Mouse (Mus musculus) spleen, postnatal 36 days (tissue): ENCODE results near the gene Mcoln1.

Source experiments
- DNase-seq, 2 experiments: peaks; one replicate each; pipeline ENCODE4 v3.0.0; 2022; ENCODE audit warnings: low spot score in 2 of 2, mixed read lengths in 1 of 2

Mcoln1 gene

DNA sequence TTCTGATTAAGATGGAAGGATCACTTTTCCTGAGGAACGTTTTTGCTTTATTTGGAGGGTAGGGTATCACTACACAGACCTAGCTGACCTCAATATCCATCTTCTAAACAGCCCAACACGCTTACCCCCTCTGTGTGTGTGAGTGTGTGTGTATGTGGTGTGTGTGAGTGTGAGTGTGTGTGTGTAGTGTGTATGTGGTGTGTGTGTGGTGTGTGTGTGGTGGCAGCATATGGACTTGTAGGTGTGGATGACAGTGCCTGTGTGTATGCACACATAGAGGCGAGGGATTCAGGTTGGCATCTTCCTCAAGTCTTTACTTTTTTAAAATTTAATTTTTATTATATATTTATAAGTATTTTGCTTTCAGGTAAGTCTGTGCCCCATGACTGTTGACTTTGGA lies 1.7 kb upstream of the Mcoln1 start:
- no peak for DNase-seq

- DNase-seq, result no peak
Observed at GRCm38 (mm10) chr8:3499751-3500150, 506 bp upstream of the Mcoln1 start.

GRCm38 (mm10) chr8:3502217-3502616 lies 2.0 kb downstream of the Mcoln1 start:
- DNase-seq, result no peak

DNA sequence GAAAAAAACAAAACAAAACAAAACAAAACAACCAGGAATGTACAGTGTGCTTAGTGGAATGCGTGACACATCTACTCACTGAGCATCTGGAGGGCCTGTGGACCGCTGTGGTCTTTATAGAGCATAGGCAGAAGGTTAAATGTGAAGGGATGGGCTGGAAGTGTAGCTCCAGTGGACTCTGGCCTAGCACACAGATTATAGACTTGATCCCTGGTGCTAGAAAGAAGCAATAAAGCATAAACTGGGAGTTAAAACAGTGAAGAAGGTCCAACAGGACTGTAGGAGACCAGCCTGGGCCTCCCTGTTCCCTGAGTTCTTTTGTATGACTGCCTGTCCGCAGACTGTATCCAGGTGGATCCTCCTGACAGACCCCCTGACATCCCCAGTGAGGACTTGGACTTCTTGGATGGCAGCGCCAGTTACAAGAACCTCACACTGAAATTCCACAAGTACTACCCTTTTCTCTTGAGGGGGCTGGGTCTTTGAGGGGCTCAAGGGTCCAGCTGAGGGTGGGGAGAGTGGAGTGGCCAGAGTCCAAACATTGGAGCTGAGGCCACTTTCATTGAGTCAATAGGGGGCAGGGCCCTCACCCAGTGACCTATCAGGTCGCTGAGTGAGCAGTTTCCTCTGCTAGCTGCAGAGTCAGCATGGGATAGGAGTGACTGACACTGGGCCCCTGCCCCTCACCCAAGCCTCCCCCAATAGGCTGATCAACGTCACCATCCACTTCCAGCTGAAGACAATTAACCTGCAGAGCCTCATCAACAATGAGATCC lies 7.9 kb downstream of the Mcoln1 start:
- no peak for DNase-seq

- no peak for DNase-seq
Observed at GRCm38 (mm10) chr8:3514681-3515247, 14.5 kb downstream of the Mcoln1 start.

GRCm38 (mm10) chr8:3515260-3515671 lies 15.0 kb downstream of the Mcoln1 start, which contains the start of gene Pnpla6:
Gene Pnpla6, plus strand, starts transcription at chr8:3515384.
- DNase-seq, result peak; percentile 87

DNA sequence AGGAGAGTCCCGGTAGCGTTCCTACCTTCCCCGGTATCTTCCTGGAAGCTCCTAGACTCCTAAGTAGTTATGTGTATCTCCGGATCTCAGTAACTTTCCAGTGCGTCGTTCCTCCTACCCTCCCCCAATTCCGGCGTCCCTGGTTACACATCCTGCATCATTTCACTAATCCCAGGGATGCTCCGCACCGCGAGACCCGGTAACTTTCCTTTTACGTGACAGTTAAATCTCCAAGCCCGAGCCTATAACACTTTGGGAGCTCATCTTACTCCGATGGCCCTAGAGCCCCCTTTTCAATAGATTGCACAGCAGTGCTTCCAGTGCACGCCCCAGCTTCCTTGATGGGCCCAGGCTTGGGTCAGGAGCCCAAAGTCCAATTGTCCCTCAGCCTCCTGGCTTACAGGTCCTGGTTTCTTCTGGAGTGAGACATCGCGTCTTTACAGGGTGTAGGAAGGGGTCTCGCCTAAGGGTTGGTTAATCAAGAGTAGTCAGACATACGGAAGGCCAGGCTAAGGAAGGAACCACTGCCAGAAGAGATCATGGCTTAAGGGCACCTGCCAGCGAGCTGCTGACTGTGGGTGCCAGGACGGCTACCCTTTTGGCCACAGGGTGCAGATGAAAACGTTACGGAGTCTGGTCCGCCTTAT lies 15.6 kb downstream of the Mcoln1 start:
- no peak for DNase-seq

DNA sequence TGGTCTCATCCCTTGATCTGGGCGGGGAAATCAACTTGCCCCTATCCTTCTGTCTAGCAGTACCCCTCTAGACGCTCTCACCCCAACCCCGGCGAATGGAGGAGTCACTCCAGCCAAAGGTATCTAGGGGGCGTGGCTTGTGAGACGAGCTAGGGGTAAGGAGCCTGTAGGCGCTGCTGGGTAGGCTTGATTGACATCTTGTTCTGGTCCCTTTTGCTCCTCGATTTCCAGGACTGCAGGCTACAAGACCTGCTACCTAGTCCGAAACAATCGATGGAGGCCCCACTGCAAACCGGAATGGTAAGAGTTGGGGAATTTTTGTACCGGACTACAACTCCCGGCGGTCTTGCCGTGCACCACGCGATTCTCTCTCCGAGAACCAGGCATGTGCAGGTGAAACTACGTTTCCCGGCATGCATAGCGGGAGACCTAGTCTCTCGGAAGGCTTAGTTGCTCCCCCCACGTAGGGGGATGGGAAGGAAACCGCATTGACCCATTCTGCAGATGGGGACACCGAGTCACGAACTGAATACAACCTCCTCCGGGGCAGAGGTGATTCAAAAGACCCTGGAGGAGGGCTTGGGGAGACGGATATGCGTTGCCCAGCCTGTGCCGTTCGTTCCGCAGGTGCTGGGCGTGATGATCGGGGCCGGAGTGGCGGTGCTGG lies 16.3 kb downstream of the Mcoln1 start:
- peak; percentile 93 to 94 for DNase-seq

GRCm38 (mm10) chr8:3517117-3517495 lies 16.8 kb downstream of the Mcoln1 start:
- DNase-seq, result no peak

DNA sequence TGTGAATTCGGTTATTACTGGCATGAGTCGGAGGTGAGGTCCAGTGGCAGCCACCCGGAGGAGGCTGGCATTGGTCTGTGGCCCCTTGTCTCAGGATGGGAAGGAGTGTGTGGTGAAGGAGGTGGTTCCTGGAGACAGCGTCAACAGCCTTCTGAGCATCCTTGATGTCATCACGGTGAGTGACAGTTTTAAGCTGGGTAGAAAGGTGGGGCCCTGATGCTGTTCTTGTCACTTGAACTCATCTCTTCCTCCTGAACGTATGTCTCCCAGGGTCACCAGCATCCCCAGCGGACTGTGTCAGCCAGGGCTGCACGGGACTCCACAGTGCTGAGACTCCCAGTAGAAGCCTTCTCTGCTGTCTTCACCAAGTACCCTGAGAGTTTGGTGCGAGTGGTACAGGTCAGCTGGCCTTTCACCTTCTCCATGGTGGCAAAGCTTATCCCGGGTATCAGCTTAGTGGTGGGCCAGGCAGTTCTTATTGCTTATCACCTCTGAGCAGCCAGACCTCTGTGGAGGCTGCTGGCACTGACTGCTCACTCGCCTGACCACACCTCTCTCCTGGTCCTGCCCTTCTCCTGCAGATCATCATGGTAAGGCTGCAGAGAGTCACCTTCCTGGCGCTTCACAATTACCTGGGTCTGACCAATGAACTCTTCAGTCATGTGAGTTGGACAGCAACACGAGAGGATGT lies 21.9 kb downstream of the Mcoln1 start:
- peak; percentile 63 to 73 for DNase-seq

GRCm38 (mm10) chr8:3530816-3531215 lies 30.6 kb downstream of the Mcoln1 start:
- no peak for DNase-seq

- DNase-seq, result no peak
Observed at GRCm38 (mm10) chr8:3531936-3532335, 31.7 kb downstream of the Mcoln1 start.

GRCm38 (mm10) chr8:3536053-3536841 lies 36.0 kb downstream of the Mcoln1 start:
- DNase-seq, result peak; percentile 21 to 42

GRCm38 (mm10) chr8:3536940-3537339 lies 36.7 kb downstream of the Mcoln1 start:
- DNase-seq, result no peak

- DNase-seq, result no peak
Observed at GRCm38 (mm10) chr8:3537666-3538065, 37.4 kb downstream of the Mcoln1 start.

DNA sequence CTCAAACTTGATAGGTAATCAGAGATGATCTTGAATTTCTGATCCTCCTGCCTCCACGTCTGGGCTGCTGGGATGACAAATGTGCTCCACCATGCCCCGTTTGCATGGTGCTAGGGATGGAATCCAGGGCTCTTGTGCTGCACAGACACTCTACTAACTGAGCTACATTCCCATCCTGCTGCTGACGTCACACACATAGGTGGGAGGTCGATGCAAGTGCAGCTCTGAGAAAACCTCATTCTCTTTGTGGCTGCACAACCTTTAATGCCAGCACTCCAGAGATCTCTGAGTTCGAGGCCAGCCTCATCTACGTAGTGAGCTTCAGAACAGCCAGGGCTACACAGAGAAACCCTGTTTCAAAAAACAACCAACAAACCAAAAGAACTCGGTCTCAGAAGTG lies 38.9 kb downstream of the Mcoln1 start:
- DNase-seq, result no peak

GRCm38 (mm10) chr8:3540076-3540475 lies 39.8 kb downstream of the Mcoln1 start:
- DNase-seq, result no peak

DNA sequence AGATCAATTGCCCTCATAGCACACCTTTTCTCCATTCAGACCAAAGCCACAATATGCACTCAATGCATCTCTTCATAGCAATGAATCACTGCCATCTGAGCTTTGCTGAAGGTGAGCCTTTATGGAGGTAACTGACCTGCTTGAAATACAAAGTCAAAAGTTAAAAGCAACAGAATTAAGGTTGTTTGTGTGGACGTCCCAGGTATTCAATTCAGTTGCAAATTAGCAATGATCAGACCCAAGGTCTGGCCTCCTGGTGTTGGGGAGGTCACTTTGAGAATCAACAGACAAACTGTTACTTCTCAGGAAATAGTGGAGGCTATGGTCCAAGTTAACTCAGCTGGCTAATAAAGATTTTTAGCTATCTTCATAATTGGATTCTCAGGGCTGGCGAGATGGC lies 46.3 kb downstream of the Mcoln1 start:
- no peak for DNase-seq

- DNase-seq, result no peak
Observed at GRCm38 (mm10) chr8:3552240-3552639, 52.0 kb downstream of the Mcoln1 start.

DNA sequence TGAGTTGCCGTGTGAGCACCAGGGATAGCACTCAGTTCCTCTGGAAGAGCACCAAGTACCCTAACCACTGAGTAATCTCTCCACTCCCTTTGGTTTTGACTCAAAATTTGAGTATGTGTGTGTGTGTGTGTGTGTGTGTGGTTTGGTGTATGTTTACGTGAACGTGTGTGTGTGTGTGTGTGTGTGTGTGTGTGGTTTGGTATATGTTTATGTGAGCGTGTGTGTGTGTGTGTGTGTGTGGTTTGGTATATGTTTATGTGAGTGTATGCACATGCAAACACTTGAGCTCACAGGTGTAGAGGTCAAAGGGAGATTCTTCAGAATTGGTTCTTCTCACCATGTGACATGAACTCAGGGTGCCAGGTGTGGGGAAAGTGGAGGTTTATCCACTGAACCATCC lies 55.9 kb downstream of the Mcoln1 start:
- no peak for DNase-seq
